In the genomic region with DNA sequence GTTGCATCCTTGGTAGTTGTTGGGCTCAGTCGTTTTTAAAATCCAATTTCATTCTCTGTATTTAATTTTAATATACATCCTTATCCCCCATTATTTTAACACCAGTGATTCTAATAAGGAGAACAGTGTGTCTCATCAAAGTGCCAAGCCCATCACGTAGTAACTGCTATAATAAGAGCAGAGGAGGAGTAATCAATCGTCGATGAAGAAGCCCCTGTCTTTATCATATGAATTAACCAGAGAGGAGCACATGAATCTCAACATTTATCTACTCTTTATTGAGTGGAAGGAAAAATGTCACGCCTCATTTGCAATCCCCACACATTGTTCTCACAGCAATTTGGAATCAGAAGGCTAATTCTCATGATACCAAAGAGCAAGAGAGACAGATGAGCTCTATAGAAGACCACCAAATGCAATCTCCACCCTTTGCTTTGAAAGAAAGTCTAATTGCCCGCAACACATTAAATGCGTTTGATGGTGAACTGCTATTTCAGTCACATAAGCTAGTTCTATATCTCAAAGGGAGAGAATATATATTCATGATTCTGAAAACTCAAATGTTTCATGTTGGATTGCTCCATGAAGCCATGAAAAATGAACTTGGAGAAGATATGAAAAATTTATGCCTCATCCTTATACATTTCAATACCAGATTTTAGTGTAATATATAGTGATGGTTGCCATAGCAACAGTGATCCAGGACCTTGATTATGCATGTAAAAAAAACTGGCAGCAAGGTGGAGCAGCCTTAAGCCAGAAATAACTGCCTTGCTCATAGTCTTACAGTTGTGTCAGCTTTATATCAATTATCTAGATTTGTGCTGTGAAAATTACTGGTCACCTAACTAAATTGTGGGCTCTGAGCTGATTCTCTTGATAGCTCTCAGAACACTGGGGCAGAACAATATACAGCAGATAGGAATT, we compare ENCODE assay signal across 23 mouse cellular contexts.
DNase-seq lines count a peak whose midpoint lies in the region; ATAC-seq lines count a peak whose summit lies in the region.
"Had no signal": no experiment of that assay in that cellular context is flagged by ENCODE, and none has a peak within 500 bp of the region (broad histone marks: within the 10 kb centered on the region; RNA-seq: fewer than 3 reads in every experiment).

No protein-coding gene starts in this region.

- no peak overlapping the region for H3K4me3 ChIP-seq in forebrain, embryonic 13.5 days
- H3K4me3 ChIP-seq in forebrain, embryonic 10.5 days, result no peak overlapping the region
- H3K4me3 ChIP-seq in midbrain, embryonic 14.5 days (replicated peaks; ENCODE audit: low read depth, low read length), result no peak overlapping the region
- no peak overlapping the region for H3K4me3 ChIP-seq in midbrain, embryonic 11.5 days (ENCODE audit: low read depth, low read length)
- no peak overlapping the region for H3K4me3 ChIP-seq in hindbrain, embryonic 13.5 days
- H3K4me3 ChIP-seq: heart, embryonic 12.5 days; liver, embryonic 13.5 days had no signal

- H3K36me3 ChIP-seq in forebrain, embryonic 13.5 days (ENCODE audit: poor library complexity, severe bottlenecking), result no peaks in the 10 kb centered on the region
- H3K36me3 ChIP-seq in forebrain, embryonic 10.5 days (replicated peaks), result no peaks in the 10 kb centered on the region
- H3K36me3 ChIP-seq in midbrain, embryonic 14.5 days (ENCODE audit: control insufficient read depth, insufficient read depth, low read length), result no peaks in the 10 kb centered on the region
- H3K36me3 ChIP-seq in midbrain, embryonic 11.5 days (ENCODE audit: control insufficient read depth, insufficient read depth, low read length), result no peaks in the 10 kb centered on the region
- H3K36me3 ChIP-seq in hindbrain, embryonic 13.5 days, result no peaks in the 10 kb centered on the region
- H3K36me3 ChIP-seq: G1E; heart, embryonic 12.5 days; liver, embryonic 13.5 days had no signal

- no peak overlapping the region for H3K9ac ChIP-seq in forebrain, embryonic 13.5 days
- H3K9ac ChIP-seq in midbrain, embryonic 14.5 days (replicated peaks; ENCODE audit: low read length), result no peak overlapping the region
- H3K9ac ChIP-seq in midbrain, embryonic 11.5 days (ENCODE audit: low read length), result no peak overlapping the region
- no peak overlapping the region for H3K9ac ChIP-seq in hindbrain, embryonic 13.5 days
- H3K9ac ChIP-seq: heart, embryonic 12.5 days; liver, embryonic 13.5 days; lung, embryonic 14.5 days had no signal

- DNase-seq in forebrain, embryonic 10.5 days (ENCODE audit: extremely low spot score, low spot score), result no peak
- peak; percentile 60 for DNase-seq in midbrain, embryonic 14.5 days
- DNase-seq in midbrain, embryonic 11.5 days (ENCODE audit: low spot score, missing footprints), result no peak
- DNase-seq in spleen, postnatal 10 days (ENCODE audit: low spot score in 2 of 2), result no peak
- DNase-seq in thymus, postnatal 36 days, result no peak
- DNase-seq: adrenal gland, postnatal 10 days; cerebellum, adult 11 months; cerebellum, postnatal 10 days; gastrocnemius, postnatal 10 days; heart, adult 11 months; heart, postnatal 14 days; kidney, adult 8-10 months; kidney, postnatal 25 days; liver, embryonic 13.5 days; lung, embryonic 14.5 days; lung, postnatal 4 days; right cerebral cortex, adult 18-20 months; thymus, postnatal 25 days had no signal

- WGBS in forebrain, embryonic 13.5 days, result 64% methylated on average over 7 of the region's 7 CpGs
- WGBS in forebrain, embryonic 10.5 days, result 78% methylated on average over 7 of the region's 7 CpGs
- WGBS in midbrain, embryonic 14.5 days, result 63% methylated on average over 7 of the region's 7 CpGs
- WGBS in midbrain, embryonic 11.5 days, result 80% methylated on average over 7 of the region's 7 CpGs
- WGBS in hindbrain, embryonic 13.5 days, result 41% methylated on average over 7 of the region's 7 CpGs

- no peaks in the 10 kb centered on the region for H3K9me3 ChIP-seq in forebrain, embryonic 13.5 days (replicated peaks)
- H3K9me3 ChIP-seq in forebrain, embryonic 10.5 days, result no peaks in the 10 kb centered on the region
- no peaks in the 10 kb centered on the region for H3K9me3 ChIP-seq in midbrain, embryonic 14.5 days (ENCODE audit: control insufficient read depth, low read length)
- H3K9me3 ChIP-seq in midbrain, embryonic 11.5 days (ENCODE audit: control insufficient read depth, low read length), result no peaks in the 10 kb centered on the region
- H3K9me3 ChIP-seq in hindbrain, embryonic 13.5 days, result no peaks in the 10 kb centered on the region
- H3K9me3 ChIP-seq: G1E; heart, embryonic 12.5 days; liver, embryonic 13.5 days had no signal

- peak; percentile 61 for ATAC-seq in forebrain, embryonic 13.5 days
- ATAC-seq in midbrain, embryonic 14.5 days (ENCODE audit: low FRiP score, low TSS enrichment), result no peak
- ATAC-seq in midbrain, embryonic 11.5 days (ENCODE audit: low FRiP score), result no peak
- no peak; the same call in 1 of the 2 replicates for ATAC-seq in hindbrain, embryonic 13.5 days (ENCODE audit: low FRiP score)
- ATAC-seq: activated CD4-positive, CD25-positive, alpha-beta regulatory T cell, adult 4 months had no signal

- H3K27me3 ChIP-seq in forebrain, embryonic 13.5 days, result peaks cover 3% of the 10 kb centered on the region; the same call in 1 of the 2 replicates
- peaks cover 88% of the 10 kb centered on the region for H3K27me3 ChIP-seq in forebrain, embryonic 10.5 days (ENCODE audit: poor library complexity, severe bottlenecking)
- peaks cover 14% of the 10 kb centered on the region; the same call in 1 of the 2 replicates for H3K27me3 ChIP-seq in midbrain, embryonic 14.5 days (ENCODE audit: control insufficient read depth, insufficient read depth, low read length)
- peaks cover 2% of the 10 kb centered on the region; the same call in 1 of the 2 replicates for H3K27me3 ChIP-seq in midbrain, embryonic 11.5 days (ENCODE audit: control insufficient read depth, insufficient read depth, low read length)
- peaks cover 24% of the 10 kb centered on the region; the same call in 1 of the 2 replicates for H3K27me3 ChIP-seq in hindbrain, embryonic 13.5 days
- H3K27me3 ChIP-seq: heart, embryonic 12.5 days; liver, embryonic 13.5 days had no signal

- no peaks in the 10 kb centered on the region for H3K4me1 ChIP-seq in forebrain, embryonic 13.5 days
- H3K4me1 ChIP-seq in forebrain, embryonic 10.5 days, result no peaks in the 10 kb centered on the region
- H3K4me1 ChIP-seq in midbrain, embryonic 14.5 days (ENCODE audit: control insufficient read depth, insufficient read depth, low read length), result no peaks in the 10 kb centered on the region
- no peaks in the 10 kb centered on the region for H3K4me1 ChIP-seq in midbrain, embryonic 11.5 days (ENCODE audit: control insufficient read depth, insufficient read depth, low read length)
- no peaks in the 10 kb centered on the region for H3K4me1 ChIP-seq in hindbrain, embryonic 13.5 days (replicated peaks)
- H3K4me1 ChIP-seq: heart, embryonic 12.5 days; liver, embryonic 13.5 days had no signal

- H3K27ac ChIP-seq in forebrain, embryonic 13.5 days, result no peak overlapping the region
- H3K27ac ChIP-seq in forebrain, embryonic 10.5 days, result no peak overlapping the region
- 0 out of 2 replicates have a peak overlapping the region, but pooled peaks have one; percentile 52 for H3K27ac ChIP-seq in midbrain, embryonic 14.5 days (replicated peaks; ENCODE audit: low read depth, low read length)
- no peak overlapping the region for H3K27ac ChIP-seq in midbrain, embryonic 11.5 days (ENCODE audit: low read depth, low read length)
- 0 out of 2 replicates have a peak overlapping the region, but pooled peaks have one; percentile 40 for H3K27ac ChIP-seq in hindbrain, embryonic 13.5 days
- H3K27ac ChIP-seq: liver, embryonic 13.5 days had no signal

- no peak overlapping the region for H3K4me2 ChIP-seq in forebrain, embryonic 13.5 days
- no peak overlapping the region for H3K4me2 ChIP-seq in midbrain, embryonic 14.5 days (ENCODE audit: low read length)
- H3K4me2 ChIP-seq in midbrain, embryonic 11.5 days, result no peak overlapping the region
- no peak overlapping the region for H3K4me2 ChIP-seq in hindbrain, embryonic 13.5 days
- H3K4me2 ChIP-seq: heart, embryonic 12.5 days; liver, embryonic 13.5 days; lung, embryonic 14.5 days had no signal

Comparison
In these comparisons a context has a peak if more than half of its experiments do, and no peak if none do; other contexts are left out.
1. H3K27ac ChIP-seq: peak in midbrain, embryonic 14.5 days (single experiment) and hindbrain, embryonic 13.5 days (single experiment); none in forebrain, embryonic 13.5 days (single experiment), forebrain, embryonic 10.5 days (single experiment) and midbrain, embryonic 11.5 days (single experiment).